Mouse (Mus musculus) heart, postnatal 10 days (tissue): ENCODE measurements around the gene Kcnc1. TPM values are rescaled to one million over a fixed set of nuclear protein-coding genes. Genes with fewer than 3 reads are reported as not detected.

Source experiments
- DNase-seq, 2 experiments: peaks; one replicate each; pipeline ENCODE4 v3.0.0; 2021
- intact Hi-C: fragments of 180-260 bp; cut with DNase I; formaldehyde crosslinking; loops from one replicate; pipeline ENCODE4 v1.15.1; 2025
- total RNA-seq, 2 experiments: library from RNA; stranded (reverse); gene quantifications; 2 replicates each; pipeline ENCODE4 v1.2.3; 2021

Kcnc1 gene
- total RNA-seq, 2 experiments from 2014 or later: 0.02 to 0.17 TPM

DNA sequence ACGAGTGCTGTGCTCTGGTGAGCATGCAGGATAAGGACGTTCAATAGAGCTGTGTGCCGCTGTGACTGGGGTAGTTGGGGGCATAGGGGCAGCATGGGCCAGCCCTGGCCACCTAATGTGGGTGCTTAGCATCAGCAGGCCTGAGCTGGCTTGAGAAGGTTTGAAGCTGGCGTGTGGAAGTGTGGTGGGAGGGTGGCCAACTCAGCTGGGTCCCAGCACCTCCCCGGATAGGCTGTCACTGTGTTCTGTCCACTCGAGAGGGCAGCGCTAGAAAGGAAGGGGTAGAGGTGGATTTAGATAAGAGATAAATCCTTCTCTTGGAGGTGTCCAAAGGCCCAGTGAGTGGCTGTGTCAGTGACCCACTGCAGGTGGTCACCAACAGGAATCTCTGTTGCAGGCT is 21.2 kb downstream of the Kcnc1 start:
- intact Hi-C loops: no loop called here
- DNase-seq: no peak

DNA sequence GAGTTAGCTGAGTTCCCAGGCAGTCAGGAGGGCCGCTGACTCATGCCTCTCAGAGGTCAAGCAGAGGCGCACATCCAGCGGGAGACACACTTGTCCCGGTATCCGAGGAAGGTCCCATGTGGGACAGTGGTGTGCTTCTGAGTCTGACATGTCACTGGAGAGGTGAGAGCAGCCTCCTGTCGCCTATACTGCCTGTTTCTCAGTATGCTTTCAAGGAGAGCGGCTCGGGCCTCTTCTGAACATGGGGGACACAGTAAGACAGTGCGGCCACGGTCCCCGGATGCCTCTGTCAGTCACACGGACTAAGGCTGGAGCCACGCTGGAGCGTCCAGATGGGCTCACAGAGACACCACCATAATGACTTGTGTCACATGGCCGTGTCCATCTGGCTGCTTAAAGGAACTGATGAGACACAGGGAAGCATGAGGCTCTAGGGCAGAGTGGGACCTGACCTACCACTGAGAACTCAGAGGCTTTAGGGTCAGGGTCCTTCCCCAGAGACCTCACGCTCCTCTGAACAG is 21.9 kb downstream of the Kcnc1 start:
- intact Hi-C loops: no loop called here
- DNase-seq: no peak

- intact Hi-C loops: no loop called here
- DNase-seq: no peak
Observed at GRCm38 (mm10) chr7:46421535-46421934, 25.2 kb downstream of the Kcnc1 start.

DNA sequence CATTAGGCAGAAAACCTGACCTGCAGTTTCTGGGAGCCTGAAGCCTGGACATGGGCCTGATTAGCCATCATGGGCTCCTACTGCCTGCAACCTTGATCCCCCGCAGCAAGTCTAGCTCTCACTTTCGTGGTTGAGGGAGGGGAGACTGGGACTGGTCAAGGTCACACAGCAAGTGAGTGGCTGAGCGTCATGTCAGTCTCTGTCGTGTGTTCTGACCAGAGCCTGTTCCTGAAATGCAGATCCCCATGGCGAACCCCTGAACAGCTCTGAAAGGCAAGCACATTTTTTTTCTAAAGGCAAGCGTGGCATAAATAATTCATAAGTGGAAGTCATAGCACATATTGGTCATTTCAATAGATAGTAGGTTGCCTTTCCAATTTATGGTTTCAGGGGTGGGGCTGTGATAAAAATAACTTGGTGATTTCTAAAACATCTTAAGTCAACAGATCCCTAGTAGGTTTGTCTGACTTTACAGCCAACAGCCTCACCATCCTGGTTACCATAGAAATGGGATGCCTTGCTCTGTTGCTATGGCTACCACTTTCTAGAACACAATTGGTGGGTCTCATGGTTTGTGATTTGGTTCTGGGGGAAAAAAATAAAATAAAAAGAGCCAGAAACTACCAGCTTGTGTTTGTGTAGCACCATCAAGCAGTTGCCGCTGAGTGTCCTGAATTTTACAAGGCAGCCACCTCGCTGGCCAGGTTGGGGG is 25.9 kb downstream of the Kcnc1 start:
- intact Hi-C loops: no loop called here
- no peak for DNase-seq

GRCm38 (mm10) chr7:46422764-46423412 is 26.6 kb downstream of the Kcnc1 start:
- intact Hi-C loops: no loop called here
- peak; percentile 17 to 51 for DNase-seq

DNA sequence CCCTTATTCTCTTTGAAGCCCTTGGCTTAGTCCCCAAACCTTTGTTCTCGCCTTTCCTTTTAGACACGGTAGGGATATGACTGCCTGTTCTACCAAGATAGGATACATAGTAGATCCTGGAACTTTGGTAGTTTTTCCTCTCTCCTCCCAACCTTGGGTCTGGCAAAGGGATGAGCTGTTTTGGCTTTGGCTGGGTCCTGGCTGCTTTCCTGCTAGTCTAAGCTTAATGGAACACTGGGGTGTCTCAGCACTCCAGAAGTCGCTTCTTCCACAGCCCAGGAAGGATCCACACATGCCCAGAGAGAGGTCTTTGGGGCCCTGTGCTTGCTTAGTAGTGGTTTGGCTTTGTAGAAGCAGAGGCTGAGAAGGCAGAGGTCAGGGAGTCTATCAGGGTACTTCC is 27.7 kb downstream of the Kcnc1 start:
- intact Hi-C loops: no loop called here
- no peak for DNase-seq

GRCm38 (mm10) chr7:46425012-46425411 is 28.7 kb downstream of the Kcnc1 start:
- no peak for DNase-seq
- intact Hi-C loops: no loop called here

DNA sequence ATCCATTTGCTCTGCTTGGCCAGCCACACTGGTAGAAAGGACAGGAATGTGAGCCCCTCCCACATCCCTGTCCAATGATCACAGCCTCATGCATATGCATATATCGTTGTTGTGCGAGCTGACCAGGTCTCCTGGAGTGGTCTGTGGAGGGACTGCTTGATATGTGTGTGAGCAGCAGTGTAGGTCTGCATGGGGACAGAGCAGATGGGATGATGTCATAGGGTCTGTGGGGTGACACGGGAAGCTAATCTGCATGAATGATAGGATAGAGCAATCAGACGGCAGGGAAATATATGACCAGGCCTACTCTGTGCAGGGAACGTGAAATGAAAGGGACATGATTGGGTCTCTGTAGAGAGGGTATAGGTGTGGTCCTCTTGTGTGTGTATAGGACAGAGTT is 37.6 kb downstream of the Kcnc1 start:
- intact Hi-C loops: no loop called here
- DNase-seq: no peak

GRCm38 (mm10) chr7:46435833-46436232 is 39.5 kb downstream of the Kcnc1 start:
- DNase-seq: no peak
- intact Hi-C loops: no loop called here

GRCm38 (mm10) chr7:46438537-46439141 is 42.3 kb downstream of the Kcnc1 start:
- no peak for DNase-seq
- intact Hi-C loops: no loop called here

DNA sequence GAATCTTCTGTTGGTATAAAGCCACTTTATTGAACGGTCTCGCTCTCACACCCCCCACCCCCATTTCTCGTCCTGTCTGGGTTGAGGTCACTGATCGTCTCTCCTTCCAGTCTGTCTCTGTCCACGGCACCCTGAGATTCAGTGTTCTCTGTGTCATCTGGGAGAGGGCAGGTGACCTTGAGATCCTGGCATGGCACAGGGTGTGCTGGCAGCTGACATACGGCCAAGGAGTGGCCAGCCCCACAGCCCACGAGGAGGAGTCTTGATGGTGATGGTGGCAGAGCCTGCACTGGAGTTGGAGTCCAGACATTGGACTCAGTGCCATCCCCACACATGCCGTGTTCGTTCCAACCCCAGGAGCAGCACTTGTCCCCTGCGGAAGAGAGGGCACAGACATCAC is 46.9 kb downstream of the Kcnc1 start:
- intact Hi-C loops: no loop called here
- peak; percentile 5 to 7 for DNase-seq

- intact Hi-C loops: no loop called here
- peak; percentile 9 to 11 for DNase-seq
Observed at GRCm38 (mm10) chr7:46445896-46446295, 49.6 kb downstream of the Kcnc1 start.

DNA sequence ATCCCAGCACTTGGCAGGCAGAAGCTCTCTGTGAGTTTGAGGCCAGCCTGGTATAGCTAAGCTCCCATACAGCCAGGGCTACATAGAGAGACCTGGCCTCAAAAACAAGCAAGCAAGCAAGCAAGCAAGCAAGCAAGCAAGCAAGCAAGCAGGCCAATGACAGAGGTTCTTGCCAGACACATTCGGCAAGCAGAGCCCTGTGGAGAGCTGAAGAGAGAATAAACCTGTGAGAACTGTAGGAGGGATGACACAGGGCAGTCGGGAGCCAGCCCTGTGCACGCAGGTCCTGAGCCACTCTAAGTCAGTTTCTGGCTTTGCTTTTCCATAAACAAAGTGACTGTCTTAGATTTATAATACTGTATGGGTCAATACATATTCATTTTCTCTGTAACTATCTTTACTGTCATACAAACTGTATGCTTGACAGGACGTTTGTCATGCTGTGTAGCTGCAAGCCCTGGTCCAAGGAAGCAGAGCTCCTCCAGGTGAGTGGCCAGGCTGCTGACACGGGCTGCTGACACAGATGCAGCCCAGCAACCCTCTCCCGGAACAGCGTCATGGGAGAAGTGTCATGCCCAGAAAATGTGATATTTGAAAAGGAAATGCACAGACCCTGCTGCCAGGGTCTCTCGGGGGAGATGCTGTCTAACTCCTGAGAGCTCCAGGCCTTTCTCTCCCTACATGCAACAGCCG is 51.3 kb downstream of the Kcnc1 start:
- DNase-seq: no peak
- intact Hi-C loops: no loop called here

DNA sequence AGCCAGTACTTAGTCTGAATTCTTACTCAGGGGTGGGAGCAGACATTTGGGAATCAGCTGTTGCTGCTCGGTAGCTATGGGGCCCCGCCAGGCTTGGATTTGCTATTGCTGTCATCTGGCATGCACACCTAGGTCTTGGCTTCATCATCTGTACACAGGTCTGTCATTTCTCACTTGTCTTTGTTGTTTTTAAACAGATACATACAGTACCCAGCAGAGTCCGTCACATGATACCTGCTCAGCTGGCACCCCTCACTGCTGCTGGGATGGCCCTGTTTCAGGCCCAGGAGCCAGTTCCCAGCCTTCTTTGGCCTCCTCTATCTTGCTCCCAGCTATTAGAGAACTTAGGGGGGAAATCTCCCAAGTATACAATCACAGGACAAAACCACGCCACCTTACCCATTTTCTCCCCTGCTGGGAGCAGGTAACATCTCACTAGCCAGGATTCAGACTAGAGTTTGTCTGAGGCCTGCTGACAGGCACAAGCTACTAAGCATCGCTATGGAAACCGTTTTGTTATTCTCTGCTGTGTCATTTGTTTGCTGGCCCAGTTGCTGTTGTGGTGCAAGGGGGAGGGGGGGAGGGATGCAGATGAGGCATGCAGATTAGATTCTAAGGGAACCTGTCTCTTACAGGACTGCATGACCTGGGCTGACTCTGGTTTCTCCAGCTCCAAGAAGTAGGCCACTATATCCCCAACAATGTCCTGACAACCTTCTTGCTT is 52.8 kb downstream of the Kcnc1 start:
- peak; percentile 16 to 25 for DNase-seq

GRCm38 (mm10) chr7:46453930-46454679 is 57.8 kb downstream of the Kcnc1 start:
- DNase-seq: no peak
- intact Hi-C loops: no loop called here

More for the DNA sequence above, 52.8 kb downstream of the Kcnc1 start:
- intact Hi-C loops: no loop called here

- intact Hi-C loops: no loop called here
- DNase-seq: no peak
Observed at GRCm38 (mm10) chr7:46457889-46458288, 61.6 kb downstream of the Kcnc1 start.

DNA sequence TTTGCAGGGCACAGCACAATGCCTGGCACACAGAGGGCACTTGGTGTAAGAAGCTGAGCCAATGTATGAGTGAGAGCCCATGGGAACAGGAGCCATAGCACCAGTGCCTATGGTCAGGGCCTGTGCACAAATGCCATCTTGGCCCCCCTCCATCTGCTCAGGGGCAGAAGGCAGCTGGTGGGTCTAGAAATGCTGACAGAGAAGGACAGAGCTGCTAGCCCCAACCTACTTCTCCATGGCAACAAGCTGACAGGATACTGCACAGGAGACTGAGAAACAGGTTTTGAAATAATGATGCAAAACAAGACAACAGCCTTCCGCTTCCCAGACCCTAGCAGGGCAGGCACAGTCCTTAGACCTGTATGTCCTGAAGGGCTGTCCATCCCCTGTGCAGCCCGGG is 62.9 kb downstream of the Kcnc1 start:
- intact Hi-C loops: no loop called here

GRCm38 (mm10) chr7:46459605-46460245 is 63.4 kb downstream of the Kcnc1 start:
- intact Hi-C loops: no loop called here
- no peak for DNase-seq

More for the DNA sequence above, 62.9 kb downstream of the Kcnc1 start:
- no peak for DNase-seq

- intact Hi-C loops: no loop called here
- no peak for DNase-seq
Observed at GRCm38 (mm10) chr7:46462287-46462686, 66.0 kb downstream of the Kcnc1 start.
